Mouse (Mus musculus): Measurements from ENCODE around the gene Fut4. TPM values are rescaled to one million over a fixed set of nuclear protein-coding genes. Genes with fewer than 3 reads are reported as not detected.

The Fut4 gene
- polyA plus RNA-seq, 1 experiment from 2014 or later, result 1.7 TPM

DNA sequence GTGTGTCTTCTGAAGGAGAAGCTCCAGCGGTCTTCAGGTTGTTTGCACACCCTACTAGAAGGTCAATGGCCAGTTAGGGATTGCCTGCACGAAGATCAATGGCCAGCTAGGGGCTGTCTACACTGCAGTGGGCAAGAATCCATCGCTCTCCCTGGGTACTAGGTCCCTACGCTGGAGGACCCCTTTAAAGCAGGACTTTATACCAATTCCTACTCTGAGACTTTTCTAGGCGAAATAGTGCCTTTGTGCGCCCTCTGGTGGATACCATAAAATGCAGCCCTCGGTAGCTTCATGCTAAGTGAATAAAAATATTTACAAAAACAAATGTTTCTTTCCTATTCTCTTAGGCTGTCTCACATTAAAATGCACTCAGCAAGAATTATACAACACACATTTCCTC is 12.6 kb upstream of the Fut4 start:
- Histone ChIP-seq H3K9me3 (replicated peaks; ENCODE audit: control insufficient read depth, low read length, poor library complexity, severe bottlenecking) (no peaks in the 10 kb centered on the region), H3K9ac (ENCODE audit: low read depth, low read length) (no peak overlapping the region), H3K27ac (ENCODE audit: low read length) (no peak overlapping the region), H3K4me2 (ENCODE audit: low read length) (no peak overlapping the region), H3K4me1 (ENCODE audit: control insufficient read depth, insufficient read depth, low read length) (no peaks in the 10 kb centered on the region), H3K36me3 (ENCODE audit: control insufficient read depth, insufficient read depth, low read length) (no peaks in the 10 kb centered on the region), H3K4me3 (ENCODE audit: low read depth, low read length) (no peak overlapping the region), H3K27me3 (ENCODE audit: control insufficient read depth, insufficient read depth, low read depth, low read length) (no peaks in the 10 kb centered on the region)
- WGBS, result 27% methylated on average over 7 of the region's 7 CpGs
- ATAC-seq, result peak; percentile 59; the same call in 1 of the 2 replicates

DNA sequence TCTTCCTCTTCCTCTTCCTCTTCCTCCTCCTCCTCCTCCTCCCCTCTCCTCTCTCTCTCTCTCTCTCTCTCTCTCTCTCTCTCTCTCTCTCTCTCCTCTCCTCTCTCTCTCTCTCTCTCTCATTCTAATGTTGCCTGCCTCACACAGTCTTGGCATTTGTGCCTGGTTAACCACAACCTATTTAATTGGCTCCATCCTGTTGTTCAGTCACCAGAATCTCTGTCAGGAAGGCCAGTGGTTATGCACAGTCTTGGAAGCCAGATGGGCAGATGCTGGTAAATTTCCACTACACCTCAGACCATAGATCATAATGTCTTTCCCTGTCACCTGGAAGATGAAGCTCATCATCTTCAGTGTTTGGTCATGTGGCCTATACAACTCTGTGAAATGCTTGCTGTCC is 7.1 kb upstream of the Fut4 start:
- no peaks in the 10 kb centered on the region for H3K9me3 ChIP-seq (replicated peaks; ENCODE audit: control insufficient read depth, low read length, poor library complexity, severe bottlenecking)
- no peak overlapping the region for H3K4me2 ChIP-seq (ENCODE audit: low read length)

DNA sequence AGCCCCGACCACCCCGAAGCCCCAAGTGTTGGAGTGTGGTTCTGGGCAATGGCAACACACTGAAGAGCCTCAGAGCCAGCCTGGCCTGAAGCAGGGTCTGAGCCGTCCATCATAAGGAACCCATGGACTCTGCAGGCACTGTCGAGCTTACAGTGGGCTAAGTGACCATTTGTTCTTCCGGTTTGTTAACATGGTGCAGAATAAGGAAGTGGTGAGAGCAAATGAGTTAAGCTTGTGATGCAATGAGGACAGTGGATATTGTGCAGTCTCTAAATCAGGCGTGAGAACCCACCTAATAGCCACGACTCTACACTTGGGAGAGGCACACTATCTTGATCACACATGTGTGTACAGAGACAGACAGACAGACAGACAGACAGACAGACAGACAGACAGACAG is 6.4 kb upstream of the Fut4 start:
- H3K27me3 ChIP-seq (ENCODE audit: control insufficient read depth, insufficient read depth, low read depth, low read length), result no peaks in the 10 kb centered on the region
- H3K36me3 ChIP-seq (ENCODE audit: control insufficient read depth, insufficient read depth, low read length), result no peaks in the 10 kb centered on the region
- WGBS, result 73% methylated on average over 7 of the region's 7 CpGs
- no peak overlapping the region for H3K27ac ChIP-seq (ENCODE audit: low read length)
- H3K4me2 ChIP-seq (ENCODE audit: low read length), result no peak overlapping the region
- ATAC-seq, result no peak
- H3K9me3 ChIP-seq (replicated peaks; ENCODE audit: control insufficient read depth, low read length, poor library complexity, severe bottlenecking), result no peaks in the 10 kb centered on the region
- no peak overlapping the region for H3K4me3 ChIP-seq (ENCODE audit: low read depth, low read length)
- no peaks in the 10 kb centered on the region for H3K4me1 ChIP-seq (ENCODE audit: control insufficient read depth, insufficient read depth, low read length)
- H3K9ac ChIP-seq (ENCODE audit: low read depth, low read length), result no peak overlapping the region

More for the DNA sequence above, 7.1 kb upstream of the Fut4 start:
- no peak for ATAC-seq
- Histone ChIP-seq H3K27ac (ENCODE audit: low read length) (no peak overlapping the region), H3K4me3 (ENCODE audit: low read depth, low read length) (no peak overlapping the region), H3K4me1 (ENCODE audit: control insufficient read depth, insufficient read depth, low read length) (no peaks in the 10 kb centered on the region), H3K27me3 (ENCODE audit: control insufficient read depth, insufficient read depth, low read depth, low read length) (no peaks in the 10 kb centered on the region), H3K36me3 (ENCODE audit: control insufficient read depth, insufficient read depth, low read length) (no peaks in the 10 kb centered on the region), H3K9ac (ENCODE audit: low read depth, low read length) (no peak overlapping the region)

DNA sequence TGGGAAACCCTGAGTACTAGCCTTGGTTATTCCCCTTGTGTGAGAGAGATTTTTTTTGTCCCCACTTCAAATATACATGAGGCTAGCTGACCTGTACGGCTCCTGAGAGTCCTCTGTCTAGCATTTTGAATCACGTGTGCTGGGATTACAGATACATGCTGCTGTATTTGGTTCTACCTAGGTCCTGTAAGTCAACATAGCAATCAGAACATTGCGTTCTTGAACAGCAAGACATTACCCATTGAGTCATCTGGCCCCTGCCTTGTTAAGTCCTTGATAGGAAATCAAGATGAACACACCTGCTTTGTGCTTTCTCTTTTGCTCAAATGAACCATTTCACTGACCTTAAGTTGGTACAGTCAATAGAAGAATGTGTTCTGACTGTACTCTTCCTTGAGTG is 2.3 kb upstream of the Fut4 start:
- Histone ChIP-seq H3K27ac (ENCODE audit: low read length) (no peak overlapping the region), H3K4me2 (ENCODE audit: low read length) (no peak overlapping the region), H3K4me1 (ENCODE audit: control insufficient read depth, insufficient read depth, low read length) (peaks cover 8% of the 10 kb centered on the region; the same call in 1 of the 2 replicates), H3K9ac (ENCODE audit: low read depth, low read length) (no peak overlapping the region), H3K36me3 (ENCODE audit: control insufficient read depth, insufficient read depth, low read length) (no peaks in the 10 kb centered on the region), H3K4me3 (ENCODE audit: low read depth, low read length) (no peak overlapping the region), H3K9me3 (replicated peaks; ENCODE audit: control insufficient read depth, low read length, poor library complexity, severe bottlenecking) (no peaks in the 10 kb centered on the region), H3K27me3 (ENCODE audit: control insufficient read depth, insufficient read depth, low read depth, low read length) (peaks cover 8% of the 10 kb centered on the region; the same call in 1 of the 2 replicates)
- no peak for ATAC-seq
- 91% methylated on average over 3 of the region's 3 CpGs for WGBS

DNA sequence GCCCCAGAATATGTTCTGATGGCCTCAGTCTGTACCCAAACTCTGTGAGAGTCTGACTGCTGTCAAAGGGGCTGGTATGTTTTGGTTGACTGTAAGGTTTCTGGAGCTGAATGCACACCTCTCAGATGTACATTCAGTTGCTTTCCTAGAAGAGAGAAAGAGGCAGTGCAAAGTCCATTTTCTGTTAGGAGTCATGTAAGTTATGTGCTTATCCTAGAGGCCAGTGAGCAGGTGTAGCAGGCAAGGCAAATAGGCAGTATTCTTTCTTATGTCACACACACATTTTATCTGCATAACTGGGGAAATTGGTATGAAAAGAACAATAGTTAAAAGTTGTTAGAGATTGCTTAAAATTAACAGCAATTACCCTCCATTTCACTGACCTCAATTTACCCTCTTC is 1.8 kb upstream of the Fut4 start:
- H3K9me3 ChIP-seq (replicated peaks; ENCODE audit: control insufficient read depth, low read length, poor library complexity, severe bottlenecking), result no peaks in the 10 kb centered on the region
- H3K27ac ChIP-seq (ENCODE audit: low read length), result no peak overlapping the region
- no peak for ATAC-seq
- peaks cover 8% of the 10 kb centered on the region; the same call in 1 of the 2 replicates for H3K4me1 ChIP-seq (ENCODE audit: control insufficient read depth, insufficient read depth, low read length)
- H3K9ac ChIP-seq (ENCODE audit: low read depth, low read length), result no peak overlapping the region
- no peaks in the 10 kb centered on the region for H3K36me3 ChIP-seq (ENCODE audit: control insufficient read depth, insufficient read depth, low read length)
- no peak overlapping the region for H3K4me2 ChIP-seq (ENCODE audit: low read length)
- no peak overlapping the region for H3K4me3 ChIP-seq (ENCODE audit: low read depth, low read length)
- peaks cover 8% of the 10 kb centered on the region; the same call in 1 of the 2 replicates for H3K27me3 ChIP-seq (ENCODE audit: control insufficient read depth, insufficient read depth, low read depth, low read length)

DNA sequence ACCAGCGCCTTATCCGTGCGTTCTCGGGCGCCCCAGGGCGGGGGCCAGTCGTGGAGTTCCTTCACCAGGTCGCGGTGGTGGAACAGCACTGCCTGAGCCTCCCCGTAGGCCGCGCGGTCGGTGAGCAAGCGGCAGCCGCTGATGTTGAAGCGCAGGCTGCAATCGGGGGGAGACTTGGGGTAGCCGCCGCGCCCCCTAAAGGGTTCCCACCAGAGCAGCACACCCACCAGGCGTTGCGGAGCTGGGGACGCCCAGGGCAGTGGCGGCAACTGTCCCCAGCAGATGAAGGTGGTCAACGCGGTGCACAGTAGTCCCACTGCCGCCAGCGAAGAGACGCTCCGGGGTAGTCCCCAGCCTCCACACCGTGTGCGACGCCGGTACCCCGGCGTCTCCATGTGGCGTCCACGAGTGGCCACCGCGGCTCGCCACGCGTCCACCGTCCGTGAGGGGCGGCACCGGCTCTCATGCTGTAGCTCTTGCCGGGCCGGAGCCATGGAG is 641 bp downstream of the Fut4 start:
- under 1% methylated on average over 50 of the region's 50 CpGs for WGBS
- peak; percentile 89 for ATAC-seq
- peak overlapping the region; percentile 58 for H3K4me3 ChIP-seq (ENCODE audit: low read depth, low read length)
- H3K27me3 ChIP-seq (ENCODE audit: control insufficient read depth, insufficient read depth, low read depth, low read length), result peaks cover 8% of the 10 kb centered on the region; the same call in 1 of the 2 replicates
- H3K9me3 ChIP-seq (replicated peaks; ENCODE audit: control insufficient read depth, low read length, poor library complexity, severe bottlenecking), result no peaks in the 10 kb centered on the region
- peaks cover 8% of the 10 kb centered on the region; the same call in 1 of the 2 replicates for H3K4me1 ChIP-seq (ENCODE audit: control insufficient read depth, insufficient read depth, low read length)
- H3K4me2 ChIP-seq (ENCODE audit: low read length), result peak overlapping the region; percentile 94
- H3K9ac ChIP-seq (ENCODE audit: low read depth, low read length), result peak overlapping the region; percentile 76
- H3K27ac ChIP-seq (ENCODE audit: low read length), result no peak overlapping the region; the same call in 1 of the 2 replicates
- no peaks in the 10 kb centered on the region for H3K36me3 ChIP-seq (ENCODE audit: control insufficient read depth, insufficient read depth, low read length)

DNA sequence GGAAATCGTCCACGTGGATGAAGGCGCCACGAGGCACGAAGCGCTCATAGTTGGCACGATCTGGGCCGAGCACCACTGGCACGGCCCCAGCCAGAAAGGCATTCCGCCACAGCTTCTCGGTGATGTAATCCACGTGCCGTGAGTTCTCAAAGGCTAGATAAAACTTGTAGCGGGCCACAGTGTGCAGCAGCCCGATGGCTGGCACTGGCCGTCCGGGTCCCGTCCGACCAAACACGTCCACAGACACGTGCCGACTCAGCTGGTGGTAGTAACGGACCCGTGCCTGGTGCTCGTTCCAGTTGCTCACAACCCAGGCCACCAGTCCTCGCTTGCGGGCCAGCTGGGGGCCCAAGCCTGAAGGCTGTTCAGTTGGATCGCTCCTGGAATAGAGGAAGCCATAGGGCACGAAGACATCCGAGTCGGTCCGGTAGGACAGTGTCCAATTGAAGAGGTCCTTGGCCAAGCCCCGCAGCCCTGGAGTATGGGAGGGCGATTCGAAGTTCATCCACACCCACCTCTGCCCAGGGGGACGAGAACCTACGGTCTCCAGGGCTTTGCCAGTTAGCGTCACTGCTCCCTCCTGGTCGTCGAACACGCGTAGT is 1.2 kb downstream of the Fut4 start:
- Histone ChIP-seq H3K9me3 (replicated peaks; ENCODE audit: control insufficient read depth, low read length, poor library complexity, severe bottlenecking) (no peaks in the 10 kb centered on the region), H3K4me1 (ENCODE audit: control insufficient read depth, insufficient read depth, low read length) (peaks cover 8% of the 10 kb centered on the region; the same call in 1 of the 2 replicates), H3K4me2 (ENCODE audit: low read length) (peak overlapping the region; percentile 94), H3K27ac (ENCODE audit: low read length) (no peak overlapping the region), H3K27me3 (ENCODE audit: control insufficient read depth, insufficient read depth, low read depth, low read length) (peaks cover 8% of the 10 kb centered on the region; the same call in 1 of the 2 replicates), H3K4me3 (ENCODE audit: low read depth, low read length) (peak overlapping the region; percentile 58), H3K9ac (ENCODE audit: low read depth, low read length) (peak overlapping the region; percentile 76), H3K36me3 (ENCODE audit: control insufficient read depth, insufficient read depth, low read length) (no peaks in the 10 kb centered on the region)
- 57% methylated on average over 42 of the region's 42 CpGs for WGBS
- ATAC-seq, result peak; percentile 32

DNA sequence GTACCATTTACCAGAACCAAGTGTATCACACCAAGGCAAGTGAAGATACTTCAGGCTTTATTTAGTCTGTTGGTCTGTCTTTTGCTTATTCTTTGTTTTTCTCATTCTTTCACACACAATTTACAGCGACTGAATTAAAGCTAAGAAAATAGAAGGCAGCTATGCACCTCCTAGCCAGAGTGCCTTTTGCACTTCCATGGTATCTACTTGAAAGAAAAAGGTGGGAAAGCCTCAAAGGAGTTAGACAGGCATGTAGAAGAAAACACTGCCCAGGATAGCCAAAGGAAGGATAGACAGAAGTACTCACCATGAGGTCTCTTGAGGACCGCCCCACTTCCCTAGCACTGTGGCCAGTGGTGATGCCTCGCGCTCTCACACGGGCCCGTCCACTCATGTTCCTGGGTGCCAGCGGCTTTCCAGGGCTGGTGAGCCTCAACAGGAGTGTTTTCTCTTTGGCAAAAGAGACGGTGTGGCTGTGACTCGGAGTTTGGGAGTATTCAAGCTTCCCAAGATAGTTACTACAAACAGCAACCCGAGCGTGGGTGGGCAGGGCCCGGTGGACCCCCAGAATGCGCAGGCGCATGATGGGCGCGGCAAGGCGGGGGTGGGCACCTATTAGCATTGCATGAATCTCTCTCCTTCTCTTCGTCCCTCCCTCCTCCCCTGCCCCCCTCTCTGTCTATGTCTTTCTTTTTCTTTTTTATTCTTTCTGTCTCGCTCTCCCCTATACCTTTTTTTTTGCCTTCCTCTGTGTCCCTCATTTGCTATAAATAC is 11.9 kb downstream of the Fut4 start, which contains the start of gene Piwil4:
Gene Piwil4, minus strand, starts transcription at position 583 of the 774 bp plus-strand sequence.
- Histone ChIP-seq H3K27me3 (ENCODE audit: control insufficient read depth, insufficient read depth, low read depth, low read length) (no peaks in the 10 kb centered on the region), H3K4me1 (ENCODE audit: control insufficient read depth, insufficient read depth, low read length) (no peaks in the 10 kb centered on the region)
- 87% methylated on average over 19 of the region's 19 CpGs for WGBS

More for the DNA sequence above, 11.9 kb downstream of the Fut4 start, which contains the start of gene Piwil4:
- Histone ChIP-seq H3K4me2 (ENCODE audit: low read length) (no peak within 1 kb of the TSS), H3K9ac (ENCODE audit: low read depth, low read length) (no peak within 1 kb of the TSS), H3K27ac (ENCODE audit: low read length) (no peak within 1 kb of the TSS), H3K4me3 (ENCODE audit: low read depth, low read length) (no peak within 1 kb of the TSS), H3K36me3 (ENCODE audit: control insufficient read depth, insufficient read depth, low read length) (no peaks in the 10 kb centered on the region), H3K9me3 (replicated peaks; ENCODE audit: control insufficient read depth, low read length, poor library complexity, severe bottlenecking) (no peaks in the 10 kb centered on the region)
- ATAC-seq, result no peak

Data from midbrain, embryonic 16.5 days (tissue).